Mouse (Mus musculus): ENCODE results near the gene Ms4a10. TPM values are rescaled to one million over a fixed set of nuclear protein-coding genes. Genes with fewer than 3 reads are reported as not detected.

Gene Ms4a10
- polyA plus RNA-seq, 1 experiment from 2014 or later, result not detected

- Histone ChIP-seq H3K36me3 (ENCODE audit: control insufficient read depth, insufficient read depth, low read length) (no peaks in the 10 kb centered on the region), H3K4me1 (replicated peaks; ENCODE audit: control insufficient read depth, insufficient read depth, low read length) (peaks cover 6% of the 10 kb centered on the region; the same call in 1 of the 2 replicates), H3K9ac (ENCODE audit: low read length) (no peak within 1 kb of the TSS), H3K27me3 (ENCODE audit: control insufficient read depth, insufficient read depth, low read length) (no peaks in the 10 kb centered on the region), H3K27ac (ENCODE audit: low read depth, low read length) (no peak within 1 kb of the TSS), H3K4me2 (ENCODE audit: low read depth, low read length, severe bottlenecking) (no peak within 1 kb of the TSS), H3K4me3 (ENCODE audit: low read depth, low read length) (no peak within 1 kb of the TSS), H3K9me3 (ENCODE audit: control insufficient read depth, low read length) (no peaks in the 10 kb centered on the region)
- DNase-seq (ENCODE audit: low spot score), result no peak
- no peak for ATAC-seq (replicated peaks; ENCODE audit: low FRiP score)
- 67% methylated on average over 5 of the region's 5 CpGs for WGBS
Measured at GRCm38 (mm10) chr19:10937110-10937563, 37.3 kb downstream of the Ms4a10 start, which contains the start of gene Ptgdr2. Gene Ptgdr2, plus strand, starts transcription at chr19:10937160.

- no peak for ATAC-seq (replicated peaks; ENCODE audit: low FRiP score)
- DNase-seq (ENCODE audit: low spot score), result no peak
- H3K4me2 ChIP-seq (ENCODE audit: low read depth, low read length, severe bottlenecking), result no peak overlapping the region
- no peak overlapping the region for H3K9ac ChIP-seq (ENCODE audit: low read length)
- no peaks in the 10 kb centered on the region for H3K9me3 ChIP-seq (ENCODE audit: control insufficient read depth, low read length)
- H3K27ac ChIP-seq (ENCODE audit: low read depth, low read length), result no peak overlapping the region
- H3K36me3 ChIP-seq (ENCODE audit: control insufficient read depth, insufficient read depth, low read length), result no peaks in the 10 kb centered on the region
- 85% methylated on average over 5 of the region's 5 CpGs for WGBS
- peaks cover 4% of the 10 kb centered on the region; the same call in 1 of the 2 replicates for H3K4me1 ChIP-seq (replicated peaks; ENCODE audit: control insufficient read depth, insufficient read depth, low read length)
- no peak overlapping the region for H3K4me3 ChIP-seq (ENCODE audit: low read depth, low read length)
- H3K27me3 ChIP-seq (ENCODE audit: control insufficient read depth, insufficient read depth, low read length), result no peaks in the 10 kb centered on the region
Measured at GRCm38 (mm10) chr19:10936077-10936476, 38.4 kb downstream of the Ms4a10 start.

DNA sequence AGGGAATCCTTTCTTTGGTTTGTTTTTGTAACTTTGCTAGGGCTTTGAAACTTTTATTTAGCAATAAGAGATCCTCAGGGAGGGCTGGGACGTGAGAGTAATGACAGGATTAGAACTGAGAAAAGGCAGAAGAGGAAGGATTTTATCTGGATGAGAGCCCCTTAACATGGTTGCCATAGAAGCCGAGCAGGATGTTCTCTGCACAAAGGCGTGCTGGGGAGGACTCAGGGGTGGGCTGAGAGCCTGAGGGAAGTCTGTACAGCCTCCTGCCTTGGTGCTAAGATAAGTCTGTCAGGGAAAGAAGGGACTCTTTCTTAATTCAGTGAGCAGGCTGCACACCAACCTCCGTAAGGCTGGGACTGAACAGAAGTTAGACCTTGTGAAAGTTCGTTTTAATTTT, 39.4 kb downstream of the Ms4a10 start:
- Histone ChIP-seq H3K4me3 (ENCODE audit: low read depth, low read length) (no peak overlapping the region), H3K4me2 (ENCODE audit: low read depth, low read length, severe bottlenecking) (no peak overlapping the region), H3K36me3 (ENCODE audit: control insufficient read depth, insufficient read depth, low read length) (no peaks in the 10 kb centered on the region), H3K9ac (ENCODE audit: low read length) (no peak overlapping the region), H3K4me1 (replicated peaks; ENCODE audit: control insufficient read depth, insufficient read depth, low read length) (no peaks in the 10 kb centered on the region), H3K9me3 (ENCODE audit: control insufficient read depth, low read length) (no peaks in the 10 kb centered on the region), H3K27ac (ENCODE audit: low read depth, low read length) (no peak overlapping the region), H3K27me3 (ENCODE audit: control insufficient read depth, insufficient read depth, low read length) (no peaks in the 10 kb centered on the region)
- 28% methylated on average over 5 of the region's 5 CpGs for WGBS
- DNase-seq (ENCODE audit: low spot score), result no peak
- no peak for ATAC-seq (replicated peaks; ENCODE audit: low FRiP score)

DNA sequence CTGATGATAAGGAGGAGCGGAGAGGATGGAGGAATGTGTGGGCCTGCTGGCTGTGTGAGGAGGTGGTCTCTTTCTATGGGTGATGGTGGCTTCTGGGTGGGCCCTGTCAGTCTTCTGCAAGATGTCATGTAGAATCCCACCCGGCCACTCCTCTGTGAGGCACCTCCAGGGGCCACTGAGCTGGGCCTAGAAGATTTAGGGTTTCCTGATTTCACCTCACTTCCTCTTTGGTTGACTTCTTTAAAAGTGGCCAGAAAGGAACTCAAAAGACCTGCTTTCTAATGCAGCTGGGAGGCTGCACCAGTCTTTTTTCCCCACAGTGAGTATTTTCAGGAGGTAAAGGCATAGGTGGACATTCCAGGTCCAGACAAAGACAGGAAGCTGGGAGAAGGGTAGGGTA, 43.8 kb downstream of the Ms4a10 start:
- H3K9me3 ChIP-seq (ENCODE audit: control insufficient read depth, low read length), result no peaks in the 10 kb centered on the region
- ATAC-seq (replicated peaks; ENCODE audit: low FRiP score) (no peak), DNase-seq (ENCODE audit: low spot score) (no peak)
- no peak overlapping the region for H3K4me2 ChIP-seq (ENCODE audit: low read depth, low read length, severe bottlenecking)
- no peaks in the 10 kb centered on the region for H3K27me3 ChIP-seq (ENCODE audit: control insufficient read depth, insufficient read depth, low read length)
- H3K36me3 ChIP-seq (ENCODE audit: control insufficient read depth, insufficient read depth, low read length), result no peaks in the 10 kb centered on the region
- WGBS, result 81% methylated on average over 2 of the region's 2 CpGs
- no peaks in the 10 kb centered on the region; the same call in 1 of the 2 replicates for H3K4me1 ChIP-seq (replicated peaks; ENCODE audit: control insufficient read depth, insufficient read depth, low read length)
- no peak overlapping the region for H3K4me3 ChIP-seq (ENCODE audit: low read depth, low read length)
- H3K9ac ChIP-seq (ENCODE audit: low read length), result no peak overlapping the region
- H3K27ac ChIP-seq (ENCODE audit: low read depth, low read length), result no peak overlapping the region

- DNase-seq (ENCODE audit: low spot score) (no peak), ATAC-seq (replicated peaks; ENCODE audit: low FRiP score) (no peak)
- H3K36me3 ChIP-seq (ENCODE audit: control insufficient read depth, insufficient read depth, low read length), result no peaks in the 10 kb centered on the region
- no peaks in the 10 kb centered on the region for H3K27me3 ChIP-seq (ENCODE audit: control insufficient read depth, insufficient read depth, low read length)
- H3K4me1 ChIP-seq (replicated peaks; ENCODE audit: control insufficient read depth, insufficient read depth, low read length), result no peaks in the 10 kb centered on the region; the same call in 1 of the 2 replicates
- H3K4me3 ChIP-seq (ENCODE audit: low read depth, low read length), result no peak overlapping the region
- H3K9me3 ChIP-seq (ENCODE audit: control insufficient read depth, low read length), result no peaks in the 10 kb centered on the region
- H3K4me2 ChIP-seq (ENCODE audit: low read depth, low read length, severe bottlenecking), result no peak overlapping the region
- WGBS, result 37% methylated on average over 4 of the region's 4 CpGs
- H3K9ac ChIP-seq (ENCODE audit: low read length), result no peak overlapping the region
- no peak overlapping the region for H3K27ac ChIP-seq (ENCODE audit: low read depth, low read length)
Measured at GRCm38 (mm10) chr19:10926666-10927065, 47.8 kb downstream of the Ms4a10 start.

- no peak overlapping the region for H3K4me3 ChIP-seq (ENCODE audit: low read depth, low read length)
- no peaks in the 10 kb centered on the region; the same call in 1 of the 2 replicates for H3K4me1 ChIP-seq (replicated peaks; ENCODE audit: control insufficient read depth, insufficient read depth, low read length)
- DNase-seq (ENCODE audit: low spot score) (no peak), ATAC-seq (replicated peaks; ENCODE audit: low FRiP score) (no peak)
- H3K27ac ChIP-seq (ENCODE audit: low read depth, low read length), result no peak overlapping the region
- no peak overlapping the region for H3K4me2 ChIP-seq (ENCODE audit: low read depth, low read length, severe bottlenecking)
- no peaks in the 10 kb centered on the region for H3K36me3 ChIP-seq (ENCODE audit: control insufficient read depth, insufficient read depth, low read length)
- no peak overlapping the region for H3K9ac ChIP-seq (ENCODE audit: low read length)
- no peaks in the 10 kb centered on the region for H3K27me3 ChIP-seq (ENCODE audit: control insufficient read depth, insufficient read depth, low read length)
- H3K9me3 ChIP-seq (ENCODE audit: control insufficient read depth, low read length), result no peaks in the 10 kb centered on the region
- WGBS, result 25% methylated on average over 6 of the region's 6 CpGs
Measured at GRCm38 (mm10) chr19:10926123-10926621, 48.3 kb downstream of the Ms4a10 start.

DNA sequence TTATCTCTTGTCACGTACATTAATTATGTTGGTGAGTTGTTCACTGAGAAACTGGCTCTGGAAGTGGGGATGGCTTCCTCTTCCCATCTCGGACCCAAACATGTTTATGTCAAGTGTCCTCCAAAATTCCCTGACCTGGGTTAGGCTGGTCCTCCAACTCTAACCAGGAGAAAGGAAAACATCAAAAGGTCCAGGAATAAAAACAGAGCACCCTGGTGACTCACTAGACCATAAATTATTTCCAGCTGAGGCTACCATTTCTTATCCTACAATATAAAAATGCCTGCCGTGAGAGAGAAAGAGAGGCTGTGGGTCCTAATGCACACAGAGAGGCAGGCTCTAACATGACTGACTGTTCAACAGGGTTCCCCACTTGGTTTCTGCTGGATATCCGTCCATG, 50.2 kb downstream of the Ms4a10 start:
- Histone ChIP-seq H3K4me2 (ENCODE audit: low read depth, low read length, severe bottlenecking) (no peak overlapping the region), H3K9me3 (ENCODE audit: control insufficient read depth, low read length) (no peaks in the 10 kb centered on the region), H3K9ac (ENCODE audit: low read length) (no peak overlapping the region), H3K36me3 (ENCODE audit: control insufficient read depth, insufficient read depth, low read length) (no peaks in the 10 kb centered on the region), H3K27ac (ENCODE audit: low read depth, low read length) (no peak overlapping the region), H3K27me3 (ENCODE audit: control insufficient read depth, insufficient read depth, low read length) (no peaks in the 10 kb centered on the region), H3K4me3 (ENCODE audit: low read depth, low read length) (no peak overlapping the region), H3K4me1 (replicated peaks; ENCODE audit: control insufficient read depth, insufficient read depth, low read length) (no peaks in the 10 kb centered on the region; the same call in 1 of the 2 replicates)
- DNase-seq (ENCODE audit: low spot score) (no peak), ATAC-seq (replicated peaks; ENCODE audit: low FRiP score) (no peak)
- WGBS, result 62% methylated on average over 4 of the region's 4 CpGs

DNA sequence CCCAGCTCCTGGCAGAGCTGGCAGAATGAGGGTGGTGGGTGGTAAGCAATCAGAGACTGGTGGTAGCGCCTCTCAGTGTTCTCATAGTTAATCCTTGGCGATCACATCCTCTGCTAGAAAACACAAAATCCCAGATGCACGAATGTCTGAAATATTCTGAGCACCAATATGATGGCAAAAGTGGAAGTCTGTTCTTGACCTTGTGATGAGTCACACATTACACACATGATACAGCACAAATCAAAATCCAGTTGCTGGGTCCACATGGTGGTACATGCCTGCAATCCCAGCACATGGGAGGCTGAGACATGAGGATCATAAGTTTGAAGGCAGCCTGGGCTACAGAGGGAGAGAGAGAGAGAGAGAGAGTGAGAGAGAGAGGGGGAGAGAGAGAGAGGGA, 53.4 kb downstream of the Ms4a10 start:
- H3K4me3 ChIP-seq (ENCODE audit: low read depth, low read length), result no peak overlapping the region
- H3K4me2 ChIP-seq (ENCODE audit: low read depth, low read length, severe bottlenecking), result no peak overlapping the region
- no peaks in the 10 kb centered on the region for H3K27me3 ChIP-seq (ENCODE audit: control insufficient read depth, insufficient read depth, low read length)
- no peaks in the 10 kb centered on the region for H3K36me3 ChIP-seq (ENCODE audit: control insufficient read depth, insufficient read depth, low read length)
- no peaks in the 10 kb centered on the region for H3K9me3 ChIP-seq (ENCODE audit: control insufficient read depth, low read length)
- no peak for ATAC-seq (replicated peaks; ENCODE audit: low FRiP score)
- H3K27ac ChIP-seq (ENCODE audit: low read depth, low read length), result no peak overlapping the region
- H3K9ac ChIP-seq (ENCODE audit: low read length), result no peak overlapping the region
- H3K4me1 ChIP-seq (replicated peaks; ENCODE audit: control insufficient read depth, insufficient read depth, low read length), result no peaks in the 10 kb centered on the region
- no peak for DNase-seq (ENCODE audit: low spot score)
- WGBS, result 80% methylated on average over 3 of the region's 3 CpGs

GRCm38 (mm10) chr19:10920532-10920931, 53.9 kb downstream of the Ms4a10 start, which contains the start of gene Zp1:
Gene Zp1, minus strand, starts transcription at chr19:10920632.
- no peak for ATAC-seq (replicated peaks; ENCODE audit: low FRiP score)
- Histone ChIP-seq H3K4me1 (replicated peaks; ENCODE audit: control insufficient read depth, insufficient read depth, low read length) (no peaks in the 10 kb centered on the region), H3K9me3 (ENCODE audit: control insufficient read depth, low read length) (no peaks in the 10 kb centered on the region), H3K9ac (ENCODE audit: low read length) (no peak within 1 kb of the TSS), H3K4me2 (ENCODE audit: low read depth, low read length, severe bottlenecking) (no peak within 1 kb of the TSS), H3K27ac (ENCODE audit: low read depth, low read length) (no peak within 1 kb of the TSS), H3K27me3 (ENCODE audit: control insufficient read depth, insufficient read depth, low read length) (no peaks in the 10 kb centered on the region), H3K36me3 (ENCODE audit: control insufficient read depth, insufficient read depth, low read length) (no peaks in the 10 kb centered on the region), H3K4me3 (ENCODE audit: low read depth, low read length) (no peak within 1 kb of the TSS)
- 61% methylated on average over 2 of the region's 2 CpGs for WGBS
- no peak for DNase-seq (ENCODE audit: low spot score)

Data from forebrain, embryonic 11.5 days (tissue).